Mouse (Mus musculus) liver, adult (tissue): ENCODE measurements around the gene Dmc1.
A peak's percentile ranks its signal among the peaks of the same experiment; 100 is the strongest.

Experiments used
- GATA4 ChIP-seq: IDR thresholded peaks from 2 replicates; pipeline ENCODE4 v1.6.1; 2014; ENCODE audit warnings: mild to moderate bottlenecking, low read length; ENCODE audit not compliant: insufficient replicate concordance

The Dmc1 gene

DNA sequence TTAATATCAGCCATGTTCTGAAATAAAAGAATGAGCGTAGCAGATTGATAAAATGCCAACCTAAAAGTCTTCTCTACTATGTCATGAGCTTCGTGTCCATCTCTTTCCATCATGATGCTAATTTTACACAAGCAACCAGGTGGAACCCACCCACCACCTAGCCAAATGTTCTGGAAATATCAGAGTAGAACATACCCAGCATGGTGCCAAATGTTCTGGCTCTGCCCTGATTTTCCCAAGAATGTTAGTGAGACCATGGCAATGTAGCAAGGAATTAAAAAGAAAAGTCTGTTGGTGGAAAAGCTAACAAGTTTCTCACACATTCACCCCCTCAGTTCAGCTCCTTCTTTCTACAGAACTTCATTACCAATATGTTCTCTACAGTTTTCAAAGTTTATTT lies 4.7 kb downstream of the Dmc1 start:
- TF ChIP-seq GATA4: no peak

- no peak for TF ChIP-seq GATA4
These were observed 6.2 kb downstream of the Dmc1 start for GRCm38 (mm10) chr15:79598715-79599114.

DNA sequence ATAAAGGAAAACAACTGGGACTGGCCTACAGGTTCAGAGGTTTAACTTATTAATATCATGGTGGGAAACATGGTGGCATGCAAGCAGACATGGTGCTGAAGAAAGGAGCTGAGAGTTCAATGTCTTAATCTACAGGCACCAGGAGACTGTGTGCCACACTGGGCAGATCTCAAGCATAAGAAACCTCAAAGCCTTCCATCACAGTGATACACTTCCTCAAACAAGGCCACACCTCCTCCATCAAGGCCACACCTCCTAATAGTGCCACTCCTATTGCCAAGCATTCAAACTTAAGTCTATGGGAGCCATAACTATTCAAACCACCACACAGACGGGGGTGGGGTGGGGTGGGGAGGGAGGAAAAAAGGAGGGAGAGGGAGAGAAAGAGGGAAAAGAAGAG lies 23.3 kb downstream of the Dmc1 start:
- TF ChIP-seq GATA4: no peak

DNA sequence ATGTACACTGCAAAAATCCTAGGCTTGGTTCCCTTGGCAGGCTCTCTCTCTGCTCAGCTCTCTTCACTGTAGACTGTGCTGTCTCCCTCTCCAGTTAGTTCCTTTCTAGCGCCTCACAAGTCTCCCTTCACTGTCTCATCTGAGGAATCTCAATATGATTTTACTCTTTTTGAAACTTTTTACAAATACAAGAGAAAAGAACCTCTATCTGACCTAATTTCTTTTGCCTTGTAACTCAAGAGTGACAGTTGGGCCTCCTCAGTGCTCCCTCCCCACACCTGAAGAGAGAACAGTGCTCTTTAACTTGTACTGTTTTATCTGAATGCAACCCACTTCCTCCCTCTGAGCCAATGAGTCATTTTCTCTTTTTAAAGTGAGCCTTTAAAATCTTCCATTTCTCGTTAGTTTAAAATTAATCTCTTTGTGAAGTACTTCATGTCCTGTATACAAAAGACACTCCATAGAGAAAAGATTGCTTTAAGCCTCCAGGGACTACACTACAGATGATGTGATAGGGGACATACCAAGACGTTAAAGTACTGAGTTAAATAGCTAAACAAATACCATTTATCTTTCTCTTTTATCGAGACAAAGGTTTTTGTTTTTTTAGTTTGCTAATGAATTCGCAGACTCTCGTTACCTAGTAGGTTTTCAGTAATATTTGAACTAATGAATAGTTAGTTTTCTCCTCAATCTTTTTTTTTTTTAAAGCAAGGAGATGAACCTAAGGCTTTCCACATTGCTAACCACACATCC lies 27.1 kb downstream of the Dmc1 start:
- no peak for TF ChIP-seq GATA4

DNA sequence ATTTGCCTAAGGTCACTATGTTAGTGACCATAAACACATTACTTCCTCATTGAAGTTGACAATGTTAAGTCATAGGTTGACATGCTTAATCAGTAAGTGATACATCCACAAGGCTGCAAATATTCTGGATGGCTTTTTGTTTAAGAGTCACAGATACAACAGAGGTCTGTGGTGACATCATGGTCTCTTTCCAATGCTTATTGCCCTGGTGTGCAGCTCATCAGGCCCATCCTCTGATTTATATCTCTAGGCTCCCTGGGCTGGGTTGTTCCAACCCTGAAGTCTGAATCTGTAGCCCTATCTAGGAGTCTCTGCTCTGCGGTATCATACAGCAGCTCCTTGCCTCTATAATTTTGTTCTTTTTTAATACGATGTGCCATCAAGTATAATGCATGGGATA lies 28.0 kb downstream of the Dmc1 start:
- no peak for TF ChIP-seq GATA4

DNA sequence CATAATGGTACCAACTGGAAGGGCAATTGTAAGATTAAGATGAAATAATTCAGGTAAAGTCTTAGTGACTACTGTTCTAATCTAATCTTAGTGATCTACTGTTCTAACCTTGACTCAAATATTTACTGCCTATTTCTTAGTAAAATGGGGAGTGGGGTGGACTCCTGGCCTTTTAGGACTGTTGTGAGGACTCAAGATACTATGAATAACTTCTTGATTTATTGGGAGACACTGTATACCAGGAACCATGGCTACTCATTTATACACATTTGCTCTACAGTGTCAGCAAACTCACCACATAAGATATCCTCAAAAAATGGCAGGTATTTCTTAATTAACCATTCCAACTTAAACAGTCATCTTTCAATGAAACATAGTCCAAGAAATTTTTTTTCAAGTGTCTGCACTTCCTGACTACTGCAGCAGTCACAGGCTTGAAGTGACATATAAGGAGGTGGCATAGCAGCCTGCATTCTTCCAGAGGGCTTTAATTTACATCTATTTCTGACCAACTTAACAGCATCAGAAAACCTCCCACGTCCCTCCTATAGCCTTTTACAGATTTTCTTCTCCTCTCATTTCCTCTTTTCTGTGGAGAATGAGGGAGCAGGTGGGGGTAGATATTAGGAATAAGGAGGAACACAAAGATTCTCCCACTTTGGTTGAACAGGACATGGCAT lies 29.2 kb downstream of the Dmc1 start:
- TF ChIP-seq GATA4: no peak

DNA sequence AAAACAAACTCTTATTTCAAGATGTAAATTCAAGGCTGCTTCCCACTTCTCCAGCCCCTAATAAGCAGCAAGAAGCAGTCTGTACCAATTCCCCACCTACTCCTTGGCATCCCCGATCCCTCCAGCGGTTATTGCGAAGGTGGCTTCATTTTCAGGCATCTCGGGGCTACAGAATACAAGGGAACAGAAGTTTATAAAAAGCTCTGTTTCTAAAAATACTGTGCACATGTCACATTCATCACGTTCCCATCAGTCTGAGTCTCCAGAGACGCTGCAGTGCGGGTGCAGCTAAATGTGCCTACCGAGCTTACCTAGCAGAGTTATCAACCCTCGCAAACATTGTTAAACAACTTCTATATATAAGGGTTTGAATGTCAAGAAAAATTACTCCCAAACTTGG lies 42.5 kb downstream of the Dmc1 start:
- no peak for TF ChIP-seq GATA4

DNA sequence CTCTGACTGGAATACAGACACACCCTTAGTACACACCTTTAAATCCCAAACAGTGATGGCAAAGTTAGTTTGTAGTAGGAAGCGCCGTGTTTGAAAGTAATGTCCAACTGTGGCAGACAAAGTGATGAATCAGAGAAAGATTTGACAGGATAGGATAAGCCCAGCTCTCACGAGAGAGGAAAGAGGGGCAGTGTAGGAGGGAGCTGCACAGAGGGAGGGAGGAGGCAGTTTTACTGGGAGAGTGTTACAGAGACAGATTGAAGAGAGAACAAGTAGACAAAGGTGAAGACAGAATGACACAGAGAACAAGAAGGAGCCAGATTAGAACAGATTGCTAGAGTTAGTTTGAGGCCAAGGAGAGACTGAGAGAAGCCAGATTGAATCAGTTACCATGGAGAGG lies 45.3 kb downstream of the Dmc1 start:
- TF ChIP-seq GATA4: no peak

GRCm38 (mm10) chr15:79552566-79552965 lies 52.3 kb downstream of the Dmc1 start:
- no peak for TF ChIP-seq GATA4

GRCm38 (mm10) chr15:79548226-79548625 lies 56.7 kb downstream of the Dmc1 start:
- TF ChIP-seq GATA4: no peak

DNA sequence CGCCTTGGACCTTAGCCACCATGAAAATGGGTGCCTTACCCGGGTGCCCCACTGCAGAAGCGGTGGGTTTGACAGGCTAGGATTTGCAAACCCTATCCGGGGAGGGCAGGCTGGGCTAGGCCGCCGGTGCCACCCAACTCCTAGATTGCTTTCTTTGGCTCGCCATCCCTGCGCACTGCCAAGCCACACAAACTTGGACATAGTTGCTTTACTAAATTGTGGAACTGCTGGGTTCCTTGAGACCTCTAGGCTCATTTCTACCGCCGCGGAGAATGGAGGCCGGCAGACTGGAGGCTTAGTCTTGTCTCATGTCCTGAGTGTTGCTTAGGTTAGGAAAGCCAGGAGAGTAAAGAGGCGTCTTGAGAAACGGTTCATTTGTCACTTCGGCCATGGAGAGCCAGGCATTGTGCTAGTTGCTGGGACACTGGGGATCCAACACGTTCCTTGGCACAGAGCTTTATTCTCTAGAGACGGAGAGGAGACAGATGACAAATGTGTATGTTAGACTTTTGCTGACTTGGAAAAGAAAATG lies 57.6 kb downstream of the Dmc1 start:
- no peak for TF ChIP-seq GATA4

DNA sequence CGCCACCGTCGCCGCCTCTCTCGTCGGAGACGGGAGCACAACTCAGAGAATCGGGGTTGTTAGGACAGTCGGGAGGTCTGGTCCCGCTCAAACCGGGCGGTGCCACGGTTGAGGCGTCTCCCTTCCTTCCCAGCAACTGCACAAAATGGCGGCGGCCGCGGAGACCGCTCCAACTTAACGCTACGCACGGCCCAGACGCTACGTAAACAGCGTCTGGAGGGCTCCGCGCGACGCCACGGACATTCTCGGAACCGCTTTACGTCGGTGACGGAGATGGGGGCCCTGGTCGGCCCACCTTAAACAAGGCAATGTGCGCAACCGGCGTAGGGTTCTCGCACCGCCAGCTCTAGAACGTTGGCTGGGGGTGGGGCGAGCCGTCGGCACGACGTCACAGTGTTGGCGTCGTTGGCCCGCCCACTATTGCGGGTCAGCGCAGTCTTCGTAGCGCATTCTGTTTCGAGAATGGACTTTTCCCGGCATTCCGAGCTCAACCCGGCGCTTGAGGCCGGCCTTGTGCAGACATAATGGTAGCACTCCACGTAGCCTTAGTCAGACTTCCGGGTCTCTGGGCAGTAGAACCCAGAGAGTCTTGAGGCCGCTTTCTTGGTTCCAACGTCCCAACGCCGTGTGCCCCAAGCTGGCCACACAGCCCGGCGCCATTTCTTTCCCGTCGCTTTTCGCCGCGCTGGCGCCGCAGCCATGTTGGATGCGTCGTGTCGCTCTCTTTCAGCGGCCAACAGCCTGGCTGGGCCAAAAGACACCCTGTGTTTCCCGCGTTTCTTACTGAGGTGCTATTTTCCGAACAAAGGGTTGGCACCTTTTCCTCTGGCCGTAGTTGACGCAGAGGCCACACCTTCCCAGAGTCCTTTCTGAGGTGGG lies 58.3 kb downstream of the Dmc1 start, which contains the start of gene Ddx17:
Gene Ddx17, minus strand, starts transcription at position 332 of the 879 bp plus-strand sequence.
- TF ChIP-seq GATA4: peak; percentile 44; the same call in 1 of the 2 replicates

GRCm38 (mm10) chr15:79545921-79546399 lies 58.9 kb downstream of the Dmc1 start:
- peak; percentile 24; the same call in 1 of the 2 replicates for TF ChIP-seq GATA4

DNA sequence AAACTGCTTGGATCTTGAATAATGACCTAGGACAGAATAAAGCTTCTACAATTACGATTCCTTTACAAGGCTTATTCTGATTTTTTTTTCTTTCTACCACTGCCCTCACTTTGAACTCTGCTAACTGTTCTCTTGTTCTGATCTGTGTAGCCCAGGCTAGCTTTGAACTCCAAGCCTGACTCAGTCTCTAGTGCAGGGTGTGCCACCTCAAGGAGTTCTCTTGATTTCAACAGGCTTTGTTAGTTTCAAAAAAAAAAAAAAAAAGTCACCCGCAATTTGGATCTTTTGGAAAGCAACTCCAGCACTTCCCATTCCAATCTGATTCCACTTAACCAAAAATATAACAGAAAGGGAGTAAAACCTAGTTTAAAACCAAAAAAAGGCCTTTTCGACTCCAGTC lies 59.4 kb downstream of the Dmc1 start:
- TF ChIP-seq GATA4: no peak

DNA sequence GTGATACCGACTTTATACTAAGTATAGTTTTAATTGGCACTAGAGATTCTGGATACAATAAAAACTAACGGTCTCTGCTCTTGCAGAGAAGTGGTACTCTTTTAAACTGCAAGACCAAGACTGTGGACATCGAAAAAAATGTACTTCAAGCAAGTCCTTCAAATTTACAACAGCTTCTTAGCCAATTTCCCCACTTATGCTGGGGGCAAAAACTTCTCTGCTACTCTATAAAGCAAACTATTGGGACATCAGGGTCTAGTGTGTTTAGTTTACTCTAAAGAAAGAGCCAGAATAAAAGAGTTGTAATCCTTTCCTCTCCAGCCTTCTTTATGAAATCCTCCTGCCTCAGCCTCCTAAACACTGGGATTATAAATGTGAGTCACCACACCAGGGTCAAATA lies 60.9 kb downstream of the Dmc1 start:
- TF ChIP-seq GATA4: no peak
